Mouse (Mus musculus): ENCODE results near the gene Wapl. TPM values are rescaled to one million over a fixed set of nuclear protein-coding genes. Genes with fewer than 3 reads are reported as not detected.

Wapl gene
- total and polyA plus RNA-seq, 3 experiments, result 77.7 to 114 (median 79.2) TPM

DNA sequence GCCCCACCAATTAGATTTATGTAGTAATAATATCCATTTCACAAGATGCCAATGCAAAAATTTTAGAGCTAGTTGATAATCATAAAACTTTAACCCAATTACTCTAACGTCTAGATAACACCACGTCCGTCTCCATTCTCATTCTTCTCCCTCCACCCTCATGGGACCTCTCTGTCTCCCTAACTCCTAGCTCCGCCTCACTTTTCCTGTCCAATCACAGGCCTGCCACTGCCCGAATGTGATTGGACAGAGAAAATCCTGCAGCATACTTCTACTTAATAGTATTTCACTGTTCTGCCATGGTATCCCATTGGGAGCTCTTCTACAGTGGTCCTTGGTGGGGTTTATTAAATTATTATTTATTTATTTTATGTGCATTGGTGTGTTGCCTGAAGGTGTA is 16.6 kb upstream of the Wapl start:
- Histone ChIP-seq H3K4me1 (ENCODE audit: control insufficient read depth in 1 of 2, insufficient read depth in 2 of 2) (no peaks in the 10 kb centered on the region), H3K4me2 (ENCODE audit: insufficient read depth, low read depth, poor library complexity, severe bottlenecking) (no peak overlapping the region), H3K79me2 (replicated peaks; ENCODE audit: control insufficient read depth, extremely low read depth, insufficient read depth, poor library complexity, severe bottlenecking) (no peaks in the 10 kb centered on the region), H3K9ac (ENCODE audit: insufficient read depth, low read depth) (no peak overlapping the region), H3K9me3 (replicated peaks; ENCODE audit: low read length) (peaks cover 3% of the 10 kb centered on the region), H3K36me3 (replicated peaks in 1 of 2; ENCODE audit: control insufficient read depth in 1 of 2, insufficient read depth in 1 of 2, low read length in 1 of 2) (no peaks in the 10 kb centered on the region), H3K27ac (ENCODE audit: insufficient read depth, low read depth) (no peak overlapping the region), H3K27me3 (replicated peaks) (peaks cover 4% of the 10 kb centered on the region), H3K4me3 (replicated peaks in 1 of 3; ENCODE audit: low read depth in 2 of 3, low read length in 2 of 3, poor library complexity in 1 of 3) (no peak overlapping the region)
- dilution Hi-C loops (cut with MboI; ENCODE audit: extremely low pct_ligation_motif_present, extremely low pct_unique_long_range_greater_than_20kb, low sequenced_read_pairs) (no loop called here), in situ Hi-C loops (cut with MboI; ENCODE audit: low pct_ligation_motif_present, low pct_unique_long_range_greater_than_20kb, low sequenced_read_pairs) (no loop called here)
- no peak for DNase-seq (ENCODE audit: extremely low read depth)
- TF ChIP-seq KAT2A (IDR thresholded peaks at IDR 0.05; ENCODE audit: insufficient replicate concordance, low read length) (no peak), ELF1 (IDR thresholded peaks at IDR 0.05; ENCODE audit: low read depth, low read length) (no peak), IRF4 (IDR thresholded peaks at IDR 0.05; ENCODE audit: low read depth, low read length) (no peak), MAFK (IDR thresholded peaks at IDR 0.05; ENCODE audit: insufficient replicate concordance, low read length) (no peak), ZKSCAN1 (IDR thresholded peaks at IDR 0.05; ENCODE audit: borderline replicate concordance, low read depth, low read length) (no peak), MYC (IDR thresholded peaks at IDR 0.05; ENCODE audit: low read depth, low read length) (no peak), CHD1 (IDR thresholded peaks at IDR 0.05; ENCODE audit: low read depth, low read length) (no peak), TBP (conservative IDR thresholded peaks at IDR 0.05; ENCODE audit: low read depth, low read length) (no peak), NRF1 (IDR thresholded peaks at IDR 0.05; ENCODE audit: low read depth, low read length) (no peak), USF1 (IDR thresholded peaks at IDR 0.05; ENCODE audit: low read depth, low read length) (no peak), CTCF (conservative IDR thresholded peaks at IDR 0.05 in 1 of 2, IDR thresholded peaks at IDR 0.05 in 1 of 2; ENCODE audit: low read depth in 2 of 2, low read length in 2 of 2) (no peak), POLR2A (IDR thresholded peaks at IDR 0.05; ENCODE audit: low read depth, low read length) (no peak), ETS1 (conservative IDR thresholded peaks at IDR 0.05; ENCODE audit: low read depth, low read length) (no peak), HCFC1 (IDR thresholded peaks at IDR 0.05; ENCODE audit: low read depth, low read length) (no peak), PAX5 (IDR thresholded peaks at IDR 0.05; ENCODE audit: low read length) (no peak), SIN3A (IDR thresholded peaks at IDR 0.05; ENCODE audit: low read length) (no peak), SMC3 (IDR thresholded peaks at IDR 0.05; ENCODE audit: low read depth, low read length) (no peak), POLR2AphosphoS2 (IDR thresholded peaks at IDR 0.05; ENCODE audit: low read depth, low read length) (no peak), EP300 (IDR thresholded peaks at IDR 0.05; ENCODE audit: low read length) (no peak), NELFE (IDR thresholded peaks at IDR 0.05; ENCODE audit: low read depth, low read length) (no peak)

GRCm38 (mm10) chr14:34660351-34660787 is 13.4 kb upstream of the Wapl start:
- no peak for DNase-seq (ENCODE audit: extremely low read depth)
- no peak overlapping the region for H3K4me2 ChIP-seq (ENCODE audit: insufficient read depth, low read depth, poor library complexity, severe bottlenecking)
- H3K4me1 ChIP-seq (ENCODE audit: control insufficient read depth in 1 of 2, insufficient read depth in 2 of 2), result no peaks in the 10 kb centered on the region
- no peak overlapping the region for H3K27ac ChIP-seq (ENCODE audit: insufficient read depth, low read depth)
- no peaks in the 10 kb centered on the region for H3K79me2 ChIP-seq (replicated peaks; ENCODE audit: control insufficient read depth, extremely low read depth, insufficient read depth, poor library complexity, severe bottlenecking)
- H3K36me3 ChIP-seq (replicated peaks in 1 of 2; ENCODE audit: control insufficient read depth in 1 of 2, insufficient read depth in 1 of 2, low read length in 1 of 2), result no peaks in the 10 kb centered on the region
- in situ Hi-C loops (cut with MboI; ENCODE audit: low pct_ligation_motif_present, low pct_unique_long_range_greater_than_20kb, low sequenced_read_pairs), result no loop called here
- H3K9me3 ChIP-seq (replicated peaks; ENCODE audit: low read length), result no peaks in the 10 kb centered on the region
- TF ChIP-seq IRF4 (IDR thresholded peaks at IDR 0.05; ENCODE audit: low read depth, low read length) (no peak), CHD1 (IDR thresholded peaks at IDR 0.05; ENCODE audit: low read depth, low read length) (no peak), MYC (IDR thresholded peaks at IDR 0.05; ENCODE audit: low read depth, low read length) (no peak), RCOR1 (conservative IDR thresholded peaks at IDR 0.05; ENCODE audit: low read depth, low read length) (no peak), UBTF (IDR thresholded peaks at IDR 0.05; ENCODE audit: low read depth, low read length) (no peak)
- peaks cover 4% of the 10 kb centered on the region for H3K27me3 ChIP-seq (replicated peaks)
- no peak overlapping the region for H3K4me3 ChIP-seq (replicated peaks in 1 of 3; ENCODE audit: low read depth in 2 of 3, low read length in 2 of 3, poor library complexity in 1 of 3)
- no peak overlapping the region for H3K9ac ChIP-seq (ENCODE audit: insufficient read depth, low read depth)
- dilution Hi-C loops (cut with MboI; ENCODE audit: extremely low pct_ligation_motif_present, extremely low pct_unique_long_range_greater_than_20kb, low sequenced_read_pairs), result no loop called here

All from CH12.LX (cell line).